Mouse (Mus musculus) heart, adult 2 months (tissue): ENCODE measurements around the gene Ifna6.
"Not testable (repeated sequence)": the region's sequence is repeated elsewhere in the genome, so short reads cannot be mapped to it uniquely, and the experiment has no call there.

ENCODE experiments used
- EP300 ChIP-seq: fragments of 200-500 bp; IDR thresholded peaks from 2 replicates; pipeline ENCODE4 v1.6.1; 2011; ENCODE audit warnings: low read depth, low read length, control low read depth; ENCODE audit not compliant: insufficient read depth
- POLR2A ChIP-seq: fragments of 200-500 bp; IDR thresholded peaks from 2 replicates; pipeline ENCODE4 v1.6.1; 2011; ENCODE audit warnings: mild to moderate bottlenecking, low read depth, low read length, control low read depth; ENCODE audit not compliant: insufficient read depth

DNA sequence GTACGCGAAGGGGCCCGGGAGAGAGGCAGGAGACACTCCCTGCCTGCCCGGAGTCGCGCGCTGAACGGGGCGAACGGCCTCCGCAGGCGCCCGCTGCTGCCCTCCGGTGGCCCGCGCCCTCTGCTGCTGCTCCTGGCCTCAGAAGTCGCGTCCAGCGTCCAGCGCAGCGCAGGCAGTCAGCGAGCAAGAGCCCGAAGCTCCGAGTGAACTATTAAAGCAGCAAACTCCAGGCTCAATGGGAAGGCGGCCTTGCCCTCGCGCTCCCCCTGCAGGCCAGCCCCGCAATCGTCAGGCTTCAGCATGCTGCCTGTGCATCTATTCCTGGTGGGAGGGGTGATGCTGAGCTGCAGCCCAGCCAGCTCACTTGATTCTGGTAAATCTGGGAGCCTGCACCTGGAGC lies 24.3 kb upstream of the Ifna6 start, which contains the start of gene Gm13287:
- TF ChIP-seq POLR2A, EP300: not testable (repeated sequence)
